Mouse (Mus musculus) CD4-positive naive resting alpha-beta T cell, adult 57 days (primary cell): Measurements from ENCODE around the gene Plch2. TPM values are rescaled to one million over a fixed set of nuclear protein-coding genes. Genes with fewer than 3 reads are reported as not detected.

Experiments
- total RNA-seq: library from RNA; stranded (reverse); gene quantifications from one replicate; pipeline ENCODE4 v1.2.4, GENCODE M21; 2023

Plch2 gene
- total RNA-seq: not detected

DNA sequence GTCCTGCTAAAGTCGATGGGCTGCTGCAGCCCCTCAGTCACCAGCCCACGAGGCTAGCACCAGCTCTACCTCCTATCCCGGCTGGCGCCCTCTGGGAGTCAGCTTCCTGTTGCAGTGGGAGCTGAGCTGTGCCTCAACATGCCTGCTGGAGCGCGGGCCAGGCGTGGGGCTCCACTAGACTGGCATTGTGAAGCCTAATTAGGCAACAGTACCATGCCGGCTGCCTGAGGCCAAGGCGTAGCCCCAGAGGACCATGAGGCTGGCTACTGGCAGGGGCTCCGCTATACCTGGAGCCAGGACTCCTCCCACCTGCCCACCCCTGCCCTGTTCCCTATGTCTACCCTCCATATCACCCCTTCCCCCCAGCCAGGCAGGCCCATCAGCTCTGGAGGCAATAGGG is at the start of gene Plch2:
Gene Plch2 (minus strand): TSS at position 61 of the 400 bp plus-strand sequence.

DNA sequence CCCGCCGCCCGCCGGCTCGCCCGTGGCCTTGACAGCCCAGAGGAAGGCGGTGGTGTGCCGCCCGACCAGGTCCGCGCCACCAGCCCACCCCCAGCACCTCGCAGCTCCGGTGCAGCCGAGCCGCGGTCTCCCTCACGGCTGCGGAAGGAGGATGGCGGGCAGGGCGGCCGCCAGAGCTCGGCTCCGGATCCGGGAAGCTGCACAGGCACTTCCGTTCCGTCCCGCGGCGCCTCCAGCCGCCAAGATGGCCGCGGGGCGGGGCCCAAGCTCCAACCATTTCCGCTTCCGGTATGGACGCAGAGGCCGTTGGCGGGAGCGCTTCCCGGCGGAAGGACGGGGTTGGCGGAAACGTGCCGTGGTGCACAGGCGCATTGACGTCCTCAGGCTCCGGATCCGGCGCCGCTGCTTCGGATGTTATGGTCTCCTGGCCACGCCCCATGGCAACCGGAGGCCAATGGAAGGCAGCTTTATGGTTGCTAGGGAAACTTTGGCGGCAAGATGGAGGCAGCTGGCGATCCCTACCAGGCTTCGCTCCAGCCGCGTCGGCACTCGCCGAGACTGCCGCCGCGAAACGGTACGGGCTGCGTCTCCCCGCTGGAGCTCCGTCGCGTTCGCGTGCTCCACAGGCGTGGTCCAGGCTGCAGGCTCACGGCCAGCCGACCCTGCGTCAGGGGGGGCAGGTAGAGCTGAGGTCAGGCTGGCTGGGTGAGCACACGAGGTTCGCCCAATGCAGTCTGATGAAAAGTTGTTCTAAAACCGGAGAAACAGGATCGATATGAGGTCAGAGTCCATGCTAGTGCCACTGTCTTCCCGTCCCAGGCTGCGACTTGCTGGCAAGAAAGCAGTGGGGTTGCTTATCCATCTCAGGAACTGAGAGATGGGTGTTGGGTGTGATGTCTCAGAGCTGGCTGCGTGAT is 29.8 kb upstream of the Plch2 start, which contains the start of the genes Rer1 and Morn1:
Gene Rer1 (minus strand): TSS at position 275 of the 917 bp plus-strand sequence.
Gene Morn1 (plus strand): TSS at position 470 of the 917 bp plus-strand sequence.

DNA sequence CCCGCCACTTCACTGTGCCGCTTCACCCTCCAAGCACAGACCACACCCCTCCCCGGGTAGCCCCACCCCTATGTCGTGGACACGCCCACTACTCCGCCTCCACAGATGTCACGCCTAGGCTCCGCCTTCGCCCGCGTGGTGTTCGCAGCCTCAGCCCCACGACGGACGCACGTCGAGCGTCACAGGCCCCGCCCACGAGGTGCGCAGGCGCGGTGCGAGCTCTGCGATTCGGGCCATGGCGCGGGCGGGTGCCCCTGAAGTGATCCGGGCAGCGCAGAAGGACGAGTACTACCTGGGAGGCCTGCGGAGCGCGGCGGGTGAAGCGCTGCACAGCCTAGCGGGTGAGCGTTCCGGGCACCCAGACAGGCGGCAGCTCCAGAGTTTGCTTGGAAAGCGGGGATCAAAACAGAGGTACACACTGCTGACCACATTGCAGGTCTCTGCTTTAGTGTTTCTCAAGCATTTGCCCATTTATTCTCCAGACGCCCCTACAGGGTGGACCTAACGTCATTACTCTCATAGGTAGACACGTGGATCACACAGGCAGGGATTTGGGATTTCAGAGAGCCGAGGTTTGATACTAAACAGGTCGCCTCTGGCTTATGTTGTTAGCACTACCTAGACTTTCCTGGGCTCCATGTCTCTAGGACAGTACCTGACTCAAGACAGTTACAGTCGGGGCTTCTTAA is 10.4 kb upstream of the Plch2 start, which contains the start of gene Pex10:
Gene Pex10 (plus strand): TSS at position 183 of the 689 bp plus-strand sequence.

DNA sequence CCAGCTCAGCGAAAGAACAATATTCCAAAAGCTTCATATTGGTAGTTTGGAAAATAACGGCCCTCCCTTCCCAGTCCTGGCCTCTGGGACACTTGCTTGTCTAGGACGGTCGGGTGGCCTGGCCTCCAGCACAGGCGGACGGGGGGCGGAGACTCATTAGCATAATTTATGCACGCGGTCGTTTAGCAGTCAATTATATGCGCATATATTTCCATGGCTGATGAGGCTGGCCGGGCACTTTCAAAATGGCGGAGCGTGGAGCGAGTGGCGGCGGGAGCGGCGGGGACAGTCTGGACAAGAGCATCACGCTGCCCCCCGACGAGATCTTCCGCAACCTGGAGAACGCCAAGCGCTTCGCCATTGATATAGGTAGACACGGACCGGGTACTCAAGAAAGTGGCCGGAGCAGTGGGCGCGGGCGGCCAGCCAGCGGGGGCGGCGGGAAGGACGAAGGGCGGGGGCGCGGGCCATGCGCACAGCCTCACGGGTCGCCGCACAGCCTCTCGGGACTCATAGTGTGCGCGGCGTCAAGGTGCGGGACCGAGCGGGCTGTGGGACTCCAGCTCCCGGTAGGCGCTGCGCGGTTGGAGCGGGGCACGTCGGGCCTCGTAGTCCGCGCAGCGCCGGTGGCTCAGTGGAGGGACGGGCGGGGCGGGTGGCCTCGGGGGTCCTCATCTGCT is 92.5 kb downstream of the Plch2 start, which contains the start of gene Pank4:
Gene Pank4 (plus strand): TSS at position 223 of the 680 bp plus-strand sequence.

DNA sequence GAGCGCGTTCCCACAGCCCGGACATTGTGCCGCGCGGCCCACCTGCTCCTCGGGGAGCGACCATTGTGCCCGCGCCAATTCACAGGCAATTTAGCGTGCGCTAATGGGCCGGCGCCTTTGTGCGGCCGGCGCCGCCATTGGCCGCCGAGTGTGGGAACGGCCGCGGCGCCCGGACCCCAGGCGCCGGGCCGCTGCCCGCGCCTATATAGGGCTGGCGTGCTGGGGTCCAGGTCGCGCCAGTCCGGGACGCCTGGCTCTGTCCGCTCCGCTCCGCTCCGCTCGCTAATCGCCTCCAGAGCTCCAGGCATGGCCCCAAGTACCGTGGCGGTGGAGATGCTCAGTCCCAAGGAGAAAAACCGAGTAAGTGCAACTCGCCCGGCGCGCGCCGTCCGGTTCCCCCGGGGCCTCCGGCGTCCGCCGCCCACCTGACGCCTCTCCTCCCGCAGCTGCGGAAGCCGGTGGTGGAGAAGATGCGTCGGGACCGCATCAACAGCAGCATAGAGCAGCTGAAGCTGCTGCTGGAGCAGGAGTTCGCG is 95.8 kb downstream of the Plch2 start, which contains the start of gene Hes5:
Gene Hes5 (plus strand): TSS at position 234 of the 536 bp plus-strand sequence.

Other genes with a start within 250 kb of the Plch2 start
- not detected for gene Ttc34, start 219.3 kb downstream of the Plch2 start, total RNA-seq
- gene Mmel1, start 187.2 kb downstream of the Plch2 start, total RNA-seq: not detected
- gene Fam213b, start 157.6 kb downstream of the Plch2 start, total RNA-seq: 1.6 TPM
- 150 TPM for gene Tnfrsf14, start 128.2 kb downstream of the Plch2 start, total RNA-seq
- 1.1 TPM for gene Hes5, start 95.9 kb downstream of the Plch2 start, total RNA-seq
- 121 TPM for gene Pank4, start 92.7 kb downstream of the Plch2 start, total RNA-seq
- 10.9 TPM for gene Pex10, start 10.2 kb upstream of the Plch2 start, total RNA-seq
- gene Rer1, start 29.6 kb upstream of the Plch2 start, total RNA-seq: 56.6 TPM
- 1.5 TPM for gene Morn1, start 29.8 kb upstream of the Plch2 start, total RNA-seq
- 157 TPM for gene Ski, start 165.8 kb upstream of the Plch2 start, total RNA-seq
- gene Faap20, start 193.0 kb upstream of the Plch2 start, total RNA-seq: 55.4 TPM